Mouse (Mus musculus) ES-Bruce4 (cell line): ENCODE measurements around the gene Hist2h2ab.

ENCODE experiments used
- CTCF ChIP-seq: IDR thresholded peaks from one replicate; pipeline ENCODE4 v1.8.1; 2011; ENCODE audit warnings: low read depth, low read length
- POLR2A ChIP-seq: IDR thresholded peaks from one replicate; pipeline ENCODE4 v1.8.1; 2011; ENCODE audit warnings: low read length; ENCODE audit not compliant: insufficient read depth

GRCm38 (mm10) chr3:96199731-96200130, 19.9 kb upstream of the Hist2h2ab start:
- TF ChIP-seq CTCF (no peak), POLR2A (no peak)
